Mouse (Mus musculus) spleen, embryonic (tissue): Measurements from ENCODE around the gene Efcab8.
"Not testable (repeated sequence)": the region's sequence is repeated elsewhere in the genome, so short reads cannot be mapped to it uniquely, and the experiment has no call there.

ENCODE experiments used
- CTCF ChIA-PET: fragments of 350-600 bp; sonication (Branson Sonifier 250); formaldehyde crosslinking; loops from one replicate; lab custom pipeline; 2022; lab: Charles Lee

The Efcab8 gene

GRCm38 (mm10) chr2:153822005-153822543 lies 42.3 kb downstream of the Efcab8 start:
- CTCF ChIA-PET, result interaction anchor here (0.5 kb wide), 1 partner anchor 641 kb away, joined by 4 read pairs; no protein-coding TSS in a partner anchor

- CTCF ChIA-PET, result no interaction called here
Measured at GRCm38 (mm10) chr2:153824593-153824992, 44.9 kb downstream of the Efcab8 start.

GRCm38 (mm10) chr2:153825900-153826299 lies 46.2 kb downstream of the Efcab8 start:
- CTCF ChIA-PET, result not testable (repeated sequence)

- CTCF ChIA-PET, result no interaction called here
Measured at GRCm38 (mm10) chr2:153827171-153827830, 47.6 kb downstream of the Efcab8 start.

- CTCF ChIA-PET, result no interaction called here
Measured at GRCm38 (mm10) chr2:153828704-153829103, 49.0 kb downstream of the Efcab8 start.

GRCm38 (mm10) chr2:153833291-153833690 lies 53.6 kb downstream of the Efcab8 start:
- CTCF ChIA-PET, result no interaction called here

GRCm38 (mm10) chr2:153842854-153843253 lies 63.1 kb downstream of the Efcab8 start:
- CTCF ChIA-PET, result no interaction called here

GRCm38 (mm10) chr2:153848389-153848788 lies 68.7 kb downstream of the Efcab8 start:
- CTCF ChIA-PET, result no interaction called here

- CTCF ChIA-PET, result no interaction called here
Measured at GRCm38 (mm10) chr2:153850351-153851029, 70.8 kb downstream of the Efcab8 start.

GRCm38 (mm10) chr2:153851030-153851360 lies 71.3 kb downstream of the Efcab8 start:
- CTCF ChIA-PET, result no interaction called here

GRCm38 (mm10) chr2:153853544-153853943 lies 73.8 kb downstream of the Efcab8 start:
- CTCF ChIA-PET, result no interaction called here

- CTCF ChIA-PET, result no interaction called here
Measured at GRCm38 (mm10) chr2:153859581-153859980, 79.8 kb downstream of the Efcab8 start.

GRCm38 (mm10) chr2:153860315-153860714 lies 80.6 kb downstream of the Efcab8 start:
- CTCF ChIA-PET, result no interaction called here

GRCm38 (mm10) chr2:153860715-153861114 lies 81.0 kb downstream of the Efcab8 start:
- CTCF ChIA-PET, result no interaction called here

- CTCF ChIA-PET, result no interaction called here
Measured at GRCm38 (mm10) chr2:153861960-153862359, 82.2 kb downstream of the Efcab8 start.

- CTCF ChIA-PET, result no interaction called here
Measured at GRCm38 (mm10) chr2:153870984-153871383, 91.3 kb downstream of the Efcab8 start, which contains the start of gene Sun5. TSS of gene Sun5 (minus strand) at chr2:153871084.

GRCm38 (mm10) chr2:153874745-153875144 lies 95.0 kb downstream of the Efcab8 start, which contains the start of gene Bpifb2:
TSS of gene Bpifb2 (plus strand) at chr2:153875045.
- CTCF ChIA-PET, result no interaction called here
